Mouse (Mus musculus) frontal cortex, postnatal 36 days (tissue): ENCODE results near the gene Rad21l.

Experiments
- DNase-seq, 2 experiments: peaks; one replicate each; pipeline ENCODE4 v3.0.0; 2022; ENCODE audit warnings: low spot score in 2 of 2

The Rad21l gene

DNA sequence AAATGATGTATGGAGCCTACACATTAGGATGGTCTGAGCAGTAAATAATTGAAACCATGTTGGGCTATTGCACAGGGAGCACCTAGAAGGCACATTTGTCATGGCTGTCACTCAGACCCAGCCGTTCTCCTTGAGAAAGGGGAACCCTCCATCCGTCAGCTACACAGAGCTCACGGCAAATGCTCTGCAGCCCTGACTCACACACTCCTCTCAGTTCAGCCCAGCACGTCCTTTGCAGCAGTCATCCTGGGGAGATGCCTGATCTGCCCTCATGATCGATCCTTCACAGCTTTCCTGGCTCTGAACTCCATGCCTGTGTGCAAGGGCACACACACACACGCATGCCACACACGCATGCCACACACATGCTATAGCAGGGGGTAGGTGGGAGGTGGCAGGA, 39.0 kb downstream of the Rad21l start:
- DNase-seq = no peak

DNA sequence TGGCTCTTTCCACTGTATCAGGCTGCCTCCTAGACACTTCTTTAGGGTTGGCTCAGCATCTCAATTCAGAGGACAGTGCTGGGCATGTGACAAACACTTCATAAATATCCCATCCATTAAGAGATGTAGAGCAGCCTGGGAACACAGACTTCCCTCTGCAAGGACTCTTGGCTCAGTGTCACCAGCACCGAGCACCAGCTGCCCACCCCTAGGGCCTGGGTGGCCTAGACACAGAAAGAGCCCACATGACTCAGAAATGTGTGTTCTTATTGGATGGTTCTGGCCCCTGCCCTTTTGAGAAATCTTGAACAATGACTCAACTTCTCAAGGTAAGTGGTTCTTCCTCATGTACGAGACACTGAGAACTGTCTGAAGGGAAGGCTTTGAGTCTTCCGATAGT, 40.3 kb downstream of the Rad21l start:
- DNase-seq = no peak

DNA sequence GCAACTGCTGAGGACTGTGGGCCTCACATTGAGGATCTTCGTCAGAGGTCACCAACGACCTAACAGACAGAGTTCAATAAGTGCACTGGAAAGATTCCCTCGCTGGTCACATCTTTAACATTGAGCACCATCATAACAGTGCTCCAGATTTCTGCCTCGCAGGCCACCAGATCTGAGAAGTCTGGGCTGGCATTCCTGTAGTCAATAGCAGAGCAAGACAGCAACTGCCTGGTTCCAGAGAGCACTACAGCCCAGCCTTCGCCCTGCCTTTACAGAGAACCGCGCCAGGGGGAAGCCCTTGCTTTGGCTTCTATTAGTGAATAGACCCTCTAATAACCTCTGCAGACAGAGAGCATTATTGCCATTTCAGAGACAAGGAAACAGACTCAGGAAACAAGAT, 42.0 kb downstream of the Rad21l start:
- DNase-seq = no peak

DNA sequence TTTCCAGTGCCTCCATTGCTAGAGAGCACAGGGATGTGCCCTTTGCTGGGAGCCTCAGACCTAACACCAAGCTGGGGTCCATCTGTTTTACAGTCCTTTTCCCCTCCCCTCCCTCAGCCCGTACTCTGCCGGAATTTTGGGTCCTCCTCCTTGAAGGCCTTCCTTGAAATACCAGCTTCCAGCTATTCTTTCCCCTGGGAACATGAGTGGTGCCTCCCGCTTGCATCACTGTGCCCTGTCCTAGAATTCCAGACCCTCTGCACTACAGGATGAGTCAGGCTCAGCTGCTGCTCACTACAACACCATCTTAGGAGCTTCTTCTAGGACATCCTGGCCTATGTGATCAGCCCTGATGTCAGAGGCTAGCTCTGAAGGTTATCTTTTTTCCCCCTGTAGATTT, 44.6 kb downstream of the Rad21l start:
- DNase-seq = no peak

DNA sequence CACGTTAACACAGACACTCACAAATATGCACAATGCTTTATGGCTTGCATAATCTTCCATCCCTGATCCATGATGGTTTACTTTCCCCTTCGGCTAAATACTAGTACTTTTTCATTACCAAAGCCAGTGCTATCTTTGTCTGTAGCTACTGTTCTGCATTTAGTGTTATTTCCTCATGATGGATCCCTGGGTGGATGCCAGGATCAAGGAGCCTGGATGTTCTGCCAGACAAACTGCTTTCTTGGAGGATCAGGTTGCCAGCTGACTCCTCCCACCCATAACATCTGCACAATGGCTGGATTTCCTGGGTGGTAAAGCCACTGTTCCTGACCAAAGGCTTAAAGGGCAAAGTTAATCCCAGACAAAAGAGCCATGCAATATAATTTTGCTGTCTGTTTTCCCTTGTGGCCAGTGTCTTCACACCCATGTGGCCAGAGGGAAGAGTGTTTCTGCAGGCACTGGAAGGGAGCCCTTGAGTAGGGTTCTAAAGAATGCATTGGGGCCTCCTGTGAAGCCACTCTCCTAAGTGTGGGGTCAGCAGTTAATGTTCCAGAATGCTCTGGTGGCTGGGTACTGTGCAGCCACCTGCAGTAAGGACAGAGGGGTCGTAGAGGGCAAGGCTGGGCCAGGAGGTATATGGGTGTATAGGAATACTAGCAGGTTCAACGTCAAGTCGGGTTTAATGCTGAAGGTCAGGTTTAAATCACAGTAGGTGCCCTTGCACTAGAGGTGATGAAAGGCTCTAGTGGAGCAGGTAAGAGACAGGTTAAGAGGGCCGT, 51.6 kb downstream of the Rad21l start:
- peak in 1 of 2 experiments; percentile 70 for DNase-seq

DNA sequence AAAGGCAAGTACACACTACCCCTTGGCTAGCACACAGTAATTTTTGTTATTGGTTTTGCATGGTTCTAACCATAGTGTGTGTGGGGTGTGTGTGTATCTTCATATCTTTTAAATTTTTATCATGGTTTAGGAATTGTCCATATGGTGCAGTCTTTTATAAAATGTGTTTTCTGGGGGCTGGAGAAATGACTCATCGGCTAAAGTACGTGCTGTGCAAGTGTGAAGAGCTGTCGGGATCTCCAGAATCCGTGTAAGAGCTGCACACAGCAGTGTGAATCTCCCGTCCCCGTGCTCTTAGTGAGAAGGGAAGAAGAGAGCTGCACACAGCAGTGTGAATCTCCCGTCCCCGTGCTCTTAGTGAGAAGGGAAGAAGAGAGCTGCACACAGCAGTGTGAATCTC, 52.6 kb downstream of the Rad21l start:
- DNase-seq = peak; percentile 65 to 83

DNA sequence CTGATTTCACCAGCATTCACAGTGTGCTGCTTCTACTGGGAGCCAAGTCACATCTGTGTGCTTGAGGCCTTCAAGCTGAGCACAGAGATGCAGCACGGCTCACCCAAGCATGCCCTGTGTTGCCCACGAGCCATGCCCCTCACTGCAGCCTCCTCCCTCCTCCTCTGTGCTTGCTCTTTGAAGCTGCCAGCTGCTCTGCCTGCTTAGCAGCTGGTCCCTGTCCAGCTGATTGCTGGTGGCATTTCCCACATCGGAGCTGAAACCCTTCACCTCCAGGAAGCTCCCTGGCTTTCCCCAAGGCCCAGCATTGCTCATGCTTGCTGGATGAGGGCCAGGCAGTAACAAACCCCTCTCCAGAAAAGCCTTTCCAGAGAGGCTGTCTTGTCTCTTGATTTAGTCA, 58.4 kb downstream of the Rad21l start:
- DNase-seq = no peak

DNA sequence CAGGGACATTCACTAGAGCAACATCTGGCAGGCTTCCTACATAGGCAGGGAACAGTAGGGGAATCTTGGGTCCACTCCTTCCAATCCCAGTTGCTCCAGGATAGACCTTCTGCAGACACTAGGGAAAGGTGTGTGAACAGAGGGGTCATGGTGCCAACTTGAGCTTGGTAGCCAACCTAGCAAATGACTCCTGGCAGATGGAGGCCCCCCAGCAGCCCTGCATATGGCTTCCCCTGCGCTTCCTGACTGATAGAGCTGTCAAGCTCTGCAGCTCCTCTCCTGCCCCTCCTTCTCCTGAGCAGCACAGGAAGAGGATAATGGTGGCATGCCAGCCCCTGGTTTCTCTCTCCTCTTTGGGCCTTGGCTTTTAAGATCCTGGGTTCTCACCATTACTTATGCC, 59.9 kb downstream of the Rad21l start:
- no peak for DNase-seq

DNA sequence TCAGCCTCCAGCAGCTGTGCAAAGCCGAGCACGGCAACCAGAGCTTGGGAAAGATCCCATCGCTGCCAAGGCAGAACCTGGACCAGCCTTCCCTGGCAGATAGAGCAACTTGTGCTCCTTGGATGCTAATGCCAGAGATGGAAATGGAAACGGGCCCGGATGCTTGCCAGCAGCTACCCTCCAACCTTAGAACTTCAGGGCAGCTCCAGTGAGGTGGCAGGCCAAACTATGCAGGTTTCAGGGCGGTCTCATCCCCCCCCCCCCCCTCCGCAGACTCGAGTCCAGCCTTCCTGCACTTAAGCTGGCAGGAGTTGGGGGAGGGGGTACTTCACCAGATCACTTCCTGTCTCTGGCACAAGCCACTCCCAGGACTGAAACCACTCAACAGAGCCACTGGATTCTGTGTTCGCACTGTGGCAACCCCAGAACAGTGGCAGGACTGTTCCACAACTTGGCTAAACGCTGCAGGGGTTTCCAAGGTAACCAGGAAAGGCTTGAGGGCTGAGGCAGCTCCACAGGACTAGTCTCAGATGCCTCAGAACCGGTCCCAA, 62.8 kb downstream of the Rad21l start:
- peak; percentile 78 to 82 for DNase-seq

DNA sequence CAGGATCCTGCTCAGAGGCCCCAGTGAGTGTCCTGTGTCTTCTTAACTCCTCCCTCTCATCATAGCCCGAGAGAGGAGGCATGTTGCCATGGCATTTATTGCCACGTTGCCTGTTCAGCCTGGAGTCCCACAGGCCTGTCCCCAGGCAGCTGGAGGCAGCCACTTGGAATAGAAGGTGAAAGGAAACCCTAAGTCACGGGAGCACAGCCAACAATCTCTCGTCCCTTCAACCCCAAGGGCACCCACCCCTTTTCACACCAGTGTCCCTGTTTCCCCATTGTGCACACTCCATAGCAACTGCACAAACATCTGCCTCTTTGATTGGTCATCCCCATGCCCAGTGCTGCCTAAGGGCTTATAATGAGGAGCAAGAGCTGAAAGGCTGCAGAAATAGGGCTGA, 64.7 kb downstream of the Rad21l start:
- peak in 1 of 2 experiments; percentile 52 for DNase-seq

DNA sequence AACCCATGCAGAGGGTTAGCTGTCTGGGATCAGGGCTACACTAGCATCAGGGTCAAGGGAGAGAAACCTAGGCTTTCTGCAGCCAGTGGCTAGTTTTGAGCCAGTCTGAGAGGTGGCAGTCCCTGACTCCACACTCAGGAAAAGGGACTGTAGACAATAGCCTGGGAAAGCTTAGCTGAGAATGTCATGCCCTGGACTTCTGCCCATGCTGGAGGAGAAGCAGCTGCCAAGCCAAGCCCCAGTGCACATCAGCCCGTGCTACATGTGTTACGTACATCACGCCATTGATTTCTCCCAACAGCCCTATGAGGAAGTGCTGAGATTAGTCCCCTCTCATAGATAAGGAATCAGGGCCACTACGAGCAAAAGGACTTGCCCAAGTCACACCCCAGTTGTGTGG, 66.2 kb downstream of the Rad21l start:
- DNase-seq = no peak

DNA sequence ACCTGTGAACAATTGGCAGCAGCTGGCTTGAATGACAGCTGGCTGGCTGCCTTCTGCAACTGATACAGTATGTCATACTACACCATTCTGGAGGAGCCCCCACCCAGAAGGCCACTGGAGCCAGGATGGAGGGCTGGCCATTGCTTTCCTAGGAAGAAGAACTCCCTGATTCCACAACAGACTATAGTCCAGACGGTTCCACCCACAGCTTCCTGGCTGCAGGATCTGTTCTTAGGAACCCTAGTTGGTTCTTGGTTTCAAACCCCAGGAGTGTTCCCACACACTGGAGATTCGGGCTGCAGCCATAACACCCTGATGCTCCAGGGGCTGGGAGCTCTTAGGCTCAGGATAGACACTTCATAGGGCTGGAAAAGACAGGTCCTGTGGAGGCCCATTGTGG, 70.3 kb downstream of the Rad21l start:
- peak in 1 of 2 experiments; percentile 77 for DNase-seq
